Mouse (Mus musculus) right cerebral cortex, adult 18-20 months (tissue): ENCODE results near the gene Ap1g1.
"Not testable (repeated sequence)": the region's sequence is repeated elsewhere in the genome, so short reads cannot be mapped to it uniquely, and the experiment has no call there.

Experiments
- DNase-seq: peaks from one replicate; pipeline ENCODE4 v3.0.0; 2022; ENCODE audit warnings: mixed read lengths

Gene Ap1g1

DNA sequence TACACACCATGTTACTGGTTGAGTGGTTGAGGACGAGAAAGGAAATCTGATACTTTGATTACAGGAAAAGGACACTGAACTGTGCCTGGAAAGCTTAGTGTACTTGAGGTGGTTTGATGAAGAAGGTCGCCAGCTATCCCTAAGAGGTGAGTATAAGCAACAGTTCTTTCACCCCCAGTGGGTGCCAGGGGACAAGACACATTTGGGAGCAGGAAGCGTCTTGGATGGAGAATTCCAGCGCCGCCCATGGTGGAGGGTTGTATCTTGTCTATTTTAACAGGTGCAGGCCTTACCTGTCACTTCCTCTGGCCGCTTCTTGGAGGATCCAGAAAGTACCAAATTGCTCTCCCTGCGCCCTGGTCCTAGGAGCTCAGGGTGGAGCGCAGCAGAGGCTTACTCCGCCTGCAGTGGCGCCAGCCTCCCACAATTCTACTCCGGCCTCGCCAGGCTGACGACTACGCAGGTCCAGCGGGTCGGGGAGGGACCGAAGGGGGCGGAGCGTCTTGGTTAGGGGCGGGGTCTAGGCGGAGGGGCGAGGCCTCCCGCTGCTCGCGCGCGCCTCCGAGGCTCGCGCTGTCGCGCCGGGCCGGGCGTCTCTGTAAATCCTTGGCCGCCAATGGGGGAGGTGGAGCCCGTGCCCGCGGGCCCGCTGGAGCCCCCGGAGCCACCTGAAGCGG is 89.8 kb downstream of the Ap1g1 start, which contains the start of gene Phlpp2:
Phlpp2 (plus strand) TSS at position 540 of the 677 bp plus-strand sequence.
- peak; percentile 94 for DNase-seq

DNA sequence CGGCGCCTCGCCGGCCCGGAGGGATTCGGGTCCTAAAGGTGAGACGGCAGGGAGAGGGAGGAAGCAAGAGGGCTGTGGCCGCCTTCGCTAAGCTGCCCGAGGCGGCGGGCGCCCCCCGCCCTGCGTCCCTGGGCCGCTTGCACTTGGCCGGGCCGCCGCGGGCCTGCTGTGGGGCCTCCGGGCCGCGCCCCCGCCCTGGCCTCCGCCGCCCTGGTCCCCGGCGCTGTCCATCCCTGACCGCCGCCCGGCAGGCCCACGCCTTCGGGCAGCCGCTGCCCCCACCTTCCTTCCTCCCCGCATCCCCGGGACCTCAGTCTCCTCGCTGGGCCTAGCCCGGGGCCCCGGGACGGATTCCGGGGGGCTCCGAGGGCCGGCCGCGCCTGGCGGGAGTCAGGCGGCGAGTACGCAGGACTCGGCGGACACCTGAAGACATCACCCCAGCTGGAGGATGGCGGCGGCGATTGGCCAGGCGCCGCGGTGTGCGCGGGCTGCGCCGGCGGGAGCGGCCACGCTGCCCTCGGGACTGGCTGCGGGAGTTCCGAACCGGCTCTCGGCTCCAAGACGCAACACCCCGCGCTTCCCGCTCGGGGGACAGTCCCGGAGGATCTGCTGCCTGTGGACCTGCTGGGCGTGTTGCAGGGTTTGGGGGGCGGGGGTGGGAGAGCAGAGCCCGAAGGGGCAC is 90.5 kb downstream of the Ap1g1 start:
- DNase-seq = peak; percentile 63

DNA sequence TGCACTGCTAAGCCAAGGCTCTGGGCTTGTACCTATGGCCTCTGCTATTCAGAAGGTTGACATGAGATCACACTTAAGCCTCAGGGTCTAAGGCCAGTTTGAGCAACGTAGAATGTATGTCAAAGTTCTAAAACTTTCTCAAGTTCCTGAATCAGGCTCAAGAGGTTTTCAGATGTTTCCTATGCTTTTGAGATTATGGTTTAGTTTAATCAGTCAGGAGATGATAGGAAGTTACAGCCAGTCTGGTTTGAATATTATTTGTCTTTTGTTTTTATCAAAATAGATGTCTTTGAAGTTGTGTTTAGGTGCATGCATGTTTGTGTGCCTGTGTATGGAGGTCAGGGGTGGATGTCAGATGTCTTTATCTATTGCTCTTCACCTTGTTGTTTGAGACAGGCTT is 92.7 kb downstream of the Ap1g1 start:
- no peak for DNase-seq

DNA sequence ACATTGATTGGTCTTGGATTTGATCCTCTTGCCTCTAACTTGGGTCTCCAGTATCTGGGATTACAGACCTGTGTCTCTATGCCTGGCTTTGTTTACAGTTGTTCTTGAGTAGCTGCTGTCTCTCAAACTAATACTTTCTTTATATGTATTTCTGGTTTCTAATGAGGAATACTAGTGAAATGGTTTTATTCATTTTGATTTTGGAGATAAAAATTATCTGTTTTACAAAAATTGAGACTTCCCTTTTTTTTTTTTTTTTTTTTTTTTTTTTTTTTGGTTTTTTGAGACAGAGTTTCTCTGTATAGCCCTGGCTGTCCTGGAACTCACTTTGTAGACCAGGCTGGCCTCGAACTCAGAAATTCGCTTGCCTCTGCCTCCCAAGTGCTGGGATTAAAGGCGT is 95.4 kb downstream of the Ap1g1 start:
- DNase-seq = not testable (repeated sequence)

DNA sequence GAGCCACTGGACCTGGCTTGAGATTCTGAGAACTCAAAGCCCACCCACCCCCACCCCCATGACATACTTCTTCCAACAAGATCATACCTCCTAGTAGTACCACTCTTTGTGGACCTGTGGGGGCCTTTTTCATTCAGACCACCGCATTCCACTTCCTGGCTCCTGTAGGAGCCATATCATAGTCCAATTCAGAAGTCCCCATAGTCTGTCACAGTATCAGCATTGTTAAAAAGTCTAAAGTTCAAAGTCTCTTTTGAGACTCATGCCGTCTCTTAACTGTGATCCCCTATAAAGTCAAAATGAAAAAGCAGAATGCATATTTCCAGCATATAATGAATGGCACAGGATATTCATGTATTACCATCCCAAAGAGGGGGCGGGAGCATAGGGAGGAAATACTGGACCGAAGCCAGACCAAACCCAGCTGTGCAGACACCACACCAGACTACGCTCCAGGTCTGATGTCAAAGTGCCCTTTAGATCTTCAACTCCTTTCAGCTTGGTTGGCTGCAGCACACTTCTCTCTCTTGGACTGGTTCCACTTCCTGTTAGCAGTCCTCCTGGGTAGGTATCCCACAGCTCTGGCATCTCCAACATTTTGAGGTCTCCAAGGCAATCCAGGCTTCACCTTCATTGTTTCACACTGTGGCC is 101.8 kb downstream of the Ap1g1 start:
- no peak for DNase-seq

DNA sequence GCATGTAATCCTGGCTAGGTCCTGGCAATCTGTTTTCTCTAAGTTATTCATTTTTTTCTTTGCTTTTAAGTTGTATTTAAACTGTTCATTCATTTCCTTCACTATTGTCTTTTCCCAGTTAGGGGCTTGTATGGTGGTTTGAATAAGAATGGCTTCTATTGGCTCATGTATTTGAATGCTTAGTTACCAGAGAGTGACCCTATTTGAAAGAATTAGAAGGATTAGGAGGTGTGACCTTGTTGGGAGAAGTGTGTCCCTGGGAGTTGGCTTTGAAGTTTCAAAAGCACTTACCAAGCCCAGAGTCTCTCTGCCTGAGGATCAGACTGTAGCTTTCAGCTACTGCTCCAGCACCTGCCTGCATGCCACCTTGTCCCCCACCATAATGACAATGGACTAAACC is 106.9 kb downstream of the Ap1g1 start:
- no peak for DNase-seq

DNA sequence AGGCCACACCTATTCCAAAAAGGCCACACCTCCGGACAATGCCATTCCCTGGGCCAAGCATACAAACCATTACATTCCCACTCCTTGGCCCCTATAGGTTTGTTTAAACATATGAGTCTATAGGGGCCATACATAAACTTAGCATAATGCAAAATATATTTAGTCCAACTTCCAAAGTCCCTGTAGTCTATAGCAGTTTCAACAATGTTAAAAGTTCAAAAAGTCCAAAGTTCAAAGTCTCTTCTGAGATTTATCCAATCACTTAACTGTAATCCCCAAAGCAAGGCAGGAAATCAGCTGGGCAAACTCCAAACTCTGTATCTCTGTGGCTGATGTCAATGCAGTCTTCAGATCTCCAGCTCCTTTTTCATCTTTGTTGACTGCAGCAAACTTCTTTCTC is 110.9 kb downstream of the Ap1g1 start:
- no peak for DNase-seq

DNA sequence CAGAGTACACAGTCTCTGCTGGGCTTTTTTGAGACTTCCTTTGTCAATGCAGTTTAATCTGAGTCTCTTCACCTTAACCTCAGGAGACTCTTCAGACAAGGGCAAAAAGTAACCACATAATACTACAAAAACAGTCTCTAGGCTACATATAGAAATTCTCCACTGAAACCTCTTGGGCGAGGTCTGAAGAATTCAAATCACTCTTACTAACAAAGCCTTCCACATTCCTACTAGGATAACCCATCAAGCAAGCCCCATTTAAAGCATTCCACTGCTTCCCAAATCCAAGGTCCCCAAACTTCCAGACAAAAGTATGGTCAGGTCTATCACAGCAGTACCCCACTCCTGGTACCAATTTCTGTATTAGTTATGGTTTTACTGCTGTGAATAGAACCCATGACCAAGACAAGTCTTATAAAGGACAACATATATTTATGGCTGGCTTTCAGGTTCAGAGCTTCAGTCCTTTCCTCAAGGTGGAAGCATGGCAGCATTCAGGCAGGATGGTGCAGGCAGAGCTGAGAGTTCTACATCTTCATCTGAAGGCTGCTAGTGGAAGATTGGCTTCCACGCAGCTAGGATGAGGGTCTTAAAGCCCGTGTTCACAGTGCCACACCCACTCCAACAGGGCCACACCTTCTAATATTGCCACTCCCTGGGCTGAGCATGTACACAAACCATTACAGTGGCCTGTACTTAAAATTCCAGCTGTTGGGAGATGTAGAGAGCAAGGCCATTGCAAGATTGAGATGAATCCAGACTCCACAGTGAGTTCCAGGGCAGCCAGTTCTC is 112.6 kb downstream of the Ap1g1 start:
- no peak for DNase-seq

DNA sequence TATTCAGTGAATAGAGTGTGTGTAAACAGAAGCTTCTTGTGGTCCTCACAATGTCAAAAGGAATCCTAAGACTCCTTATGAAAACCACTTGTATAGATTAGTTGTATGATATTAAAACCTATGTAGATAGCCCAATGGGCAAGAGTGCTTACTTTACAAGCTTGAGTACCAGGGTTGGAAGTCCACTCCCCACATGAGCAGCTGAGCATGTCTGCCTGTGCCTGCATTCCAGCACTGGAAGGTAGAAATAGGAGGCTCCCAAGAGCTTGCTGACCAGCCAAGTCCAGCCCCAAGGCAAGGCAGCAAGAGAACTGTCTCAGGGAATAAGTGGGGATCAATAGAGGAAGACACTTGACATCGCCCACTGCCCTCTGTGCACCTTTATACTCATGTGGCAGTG is 116.3 kb downstream of the Ap1g1 start:
- DNase-seq = no peak

DNA sequence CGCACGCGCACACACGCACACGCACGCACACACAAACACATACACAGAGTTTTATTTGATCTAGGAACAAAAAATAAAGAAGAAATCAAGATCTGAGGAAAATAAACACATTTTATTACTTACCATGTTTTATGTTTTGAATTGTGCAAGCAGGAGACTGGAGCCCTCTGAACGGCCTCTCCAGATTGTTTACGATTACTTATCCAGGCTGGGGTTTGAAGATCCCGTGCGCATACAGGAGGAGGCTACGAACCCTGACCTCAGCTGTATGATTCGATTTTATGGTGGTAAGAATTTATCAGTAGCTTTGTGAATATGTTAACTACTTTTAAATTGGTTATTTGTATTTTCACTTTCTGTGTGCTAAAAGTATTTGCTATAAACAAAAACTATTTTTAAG is 117.0 kb downstream of the Ap1g1 start:
- DNase-seq = no peak

DNA sequence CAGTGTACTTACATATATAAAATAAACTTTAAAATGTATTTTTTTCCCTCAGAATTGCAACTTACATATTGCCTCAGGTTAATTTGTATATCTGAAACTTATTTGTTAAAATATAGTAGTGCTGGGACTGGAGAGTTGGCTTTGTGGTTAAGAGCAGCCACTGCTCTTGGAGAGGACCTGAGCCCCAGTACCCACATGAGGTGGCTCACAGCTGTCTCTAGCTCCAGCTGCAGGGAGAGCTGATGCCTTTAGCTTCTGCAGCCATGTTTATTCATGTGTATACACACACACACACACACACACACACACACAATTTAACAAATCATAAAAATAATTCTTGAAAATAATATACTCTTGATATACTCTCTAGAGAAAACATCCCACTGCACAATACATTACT is 124.0 kb downstream of the Ap1g1 start:
- DNase-seq = no peak

DNA sequence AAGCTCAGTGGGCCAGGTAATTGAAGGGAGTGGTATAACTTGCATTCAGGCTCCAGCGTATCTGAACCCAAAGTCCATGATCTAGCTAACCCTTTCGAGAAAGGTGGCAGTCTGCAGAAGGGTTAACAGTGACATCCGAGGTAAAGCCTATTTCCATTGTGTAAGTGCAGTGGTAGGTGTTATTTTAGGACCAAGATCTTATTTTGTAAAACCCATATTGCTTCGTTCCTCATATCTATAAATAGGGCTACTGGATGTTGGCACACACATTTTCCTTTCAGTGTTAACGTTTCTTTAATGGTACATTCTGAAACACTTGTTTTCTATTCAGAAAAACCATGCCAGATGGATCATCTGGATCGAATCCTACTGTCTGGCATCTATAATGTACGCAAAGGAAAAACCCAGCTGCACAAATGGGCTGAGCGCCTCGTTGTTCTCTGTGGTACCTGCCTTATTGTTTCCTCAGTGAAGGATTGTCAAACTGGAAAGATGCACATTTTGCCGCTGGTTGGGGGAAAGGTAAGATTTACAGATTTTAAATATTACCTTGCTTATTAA is 125.6 kb downstream of the Ap1g1 start:
- peak; percentile 50 for DNase-seq

DNA sequence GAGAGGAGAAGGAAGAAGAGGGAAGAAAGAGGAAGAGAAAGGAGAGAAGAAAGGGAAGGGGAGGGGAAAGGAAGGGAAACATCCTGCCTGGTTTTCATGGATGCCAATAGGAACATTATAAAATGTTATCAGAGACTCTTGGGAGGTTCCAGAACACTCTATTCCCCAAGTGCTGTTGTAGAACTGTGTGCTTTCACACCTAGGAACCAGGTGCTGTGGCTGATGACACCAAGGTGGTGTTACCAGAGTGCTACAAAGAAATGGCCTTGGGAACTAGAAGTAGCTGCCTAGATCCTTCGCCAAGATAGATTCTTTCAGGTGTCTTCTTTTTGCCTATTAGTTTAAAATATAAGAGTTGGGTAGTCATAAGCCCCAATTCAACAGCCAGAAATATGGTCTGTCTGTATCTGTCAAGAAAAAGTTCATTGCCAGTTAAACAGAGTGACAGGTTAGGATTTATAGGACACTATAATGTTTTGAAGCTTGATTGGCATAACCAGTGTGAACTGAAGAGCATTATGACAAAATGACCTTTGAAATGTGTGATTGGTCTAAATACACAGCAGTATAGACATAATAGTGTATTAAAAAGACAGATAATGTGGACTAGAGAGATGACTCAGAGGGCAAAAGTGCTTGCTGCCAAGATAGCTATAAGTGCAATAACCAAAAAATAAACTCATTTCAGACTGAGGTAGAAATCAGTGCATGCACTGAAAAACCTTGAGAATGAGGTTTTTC is 126.7 kb downstream of the Ap1g1 start:
- DNase-seq = no peak

DNA sequence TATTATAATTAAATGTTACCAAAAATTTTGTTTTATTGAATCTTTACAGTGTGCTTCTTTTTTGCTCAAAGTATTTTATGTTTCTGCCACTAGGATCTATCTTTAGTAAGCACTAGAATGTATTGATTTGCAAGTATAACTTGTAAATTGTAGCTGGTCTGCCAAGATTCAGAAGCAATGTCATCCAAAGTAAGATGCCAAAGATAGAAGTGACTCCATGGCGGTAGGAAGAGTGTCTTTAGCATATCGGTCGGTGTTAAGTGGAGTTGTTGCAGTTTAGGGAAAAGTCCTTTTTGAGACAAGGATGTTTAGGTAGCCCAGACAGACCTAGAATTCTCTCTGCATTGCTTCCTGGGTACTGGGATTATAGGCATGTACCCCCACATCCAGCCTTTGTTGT is 128.6 kb downstream of the Ap1g1 start:
- no peak for DNase-seq

DNA sequence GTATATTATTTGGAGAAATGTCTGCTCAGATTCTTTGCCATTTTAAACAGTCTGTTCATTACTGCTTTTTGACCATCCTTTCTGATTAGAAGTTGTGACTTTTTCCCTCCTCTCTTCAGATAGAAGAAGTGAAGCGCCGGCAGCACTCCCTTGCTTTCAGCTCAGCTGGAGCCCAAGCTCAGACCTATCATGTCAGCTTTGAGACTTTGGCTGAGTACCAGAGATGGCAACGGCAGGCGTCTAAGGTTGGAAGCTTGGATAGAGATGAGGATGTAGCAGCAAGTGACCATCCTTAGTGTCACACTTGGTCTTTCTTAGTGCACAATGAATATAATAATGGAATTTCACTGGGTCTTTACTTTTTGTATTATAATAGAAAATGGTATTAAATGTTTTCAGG is 129.0 kb downstream of the Ap1g1 start:
- no peak for DNase-seq
